Mouse (Mus musculus) retina, postnatal 1 day (tissue): Measurements from ENCODE around the gene Zfp583.
"Not testable (repeated sequence)": the region's sequence is repeated elsewhere in the genome, so short reads cannot be mapped to it uniquely, and the experiment has no call there.

Source experiments
- DNase-seq: peaks from one replicate; pipeline ENCODE4 v3.0.0-alpha.2; 2012

Zfp583 gene

DNA sequence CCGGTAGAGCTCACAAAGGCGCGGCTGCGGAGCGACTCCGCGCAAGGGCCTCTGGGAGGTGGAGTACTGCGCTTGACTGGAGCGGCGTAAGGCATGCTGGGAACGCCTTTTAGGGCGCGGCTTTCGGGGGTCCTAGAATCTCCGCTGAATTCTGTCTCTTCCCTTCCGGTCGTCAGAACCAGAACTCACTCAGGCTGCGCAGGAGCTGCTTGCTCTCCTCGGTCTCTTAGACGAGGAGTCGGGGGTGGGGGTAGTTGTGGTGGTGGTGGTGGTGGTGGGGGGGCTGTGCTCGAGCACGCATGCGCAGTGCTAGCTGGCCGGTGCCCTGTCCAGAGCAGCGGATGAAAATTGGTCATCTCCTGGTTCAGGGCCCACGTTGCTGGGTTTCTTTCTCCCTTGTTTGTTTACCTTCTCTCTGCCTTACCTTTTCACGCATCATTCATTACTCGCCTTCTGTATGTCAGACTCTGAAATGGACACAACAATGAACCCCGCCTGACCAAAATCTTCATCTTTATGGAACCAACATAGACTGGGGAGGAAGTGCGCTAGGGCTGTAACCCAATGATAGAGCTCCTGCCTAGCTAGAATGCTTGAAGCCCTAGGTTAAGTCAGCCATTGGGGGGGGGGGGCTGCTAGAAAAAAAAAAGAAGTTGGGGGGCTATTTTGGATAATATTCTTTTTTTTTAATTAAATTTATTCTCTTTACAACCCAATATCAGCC lies at the start of gene Zfp583:
Gene Zfp583, minus strand, starts transcription at position 53 of the 724 bp plus-strand sequence.
- DNase-seq = peak; percentile 94

DNA sequence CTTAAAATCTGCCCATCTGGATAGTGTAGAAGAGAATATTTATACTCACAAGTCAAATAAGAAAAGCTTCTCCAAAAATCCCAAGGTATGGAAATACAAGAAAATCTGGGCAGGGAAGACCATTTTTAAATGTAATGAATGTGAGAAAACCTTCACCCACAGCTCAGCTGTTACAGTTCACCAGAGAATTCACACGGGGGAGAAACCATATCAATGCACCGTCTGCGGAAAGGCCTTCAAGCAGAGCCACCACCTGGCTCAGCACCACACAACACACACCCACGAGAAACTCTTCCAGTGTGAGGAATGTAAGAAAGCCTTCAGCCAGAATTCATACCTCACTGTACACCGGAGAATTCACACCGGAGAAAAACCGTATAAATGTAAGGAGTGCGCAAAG lies 47.4 kb upstream of the Zfp583 start:
- no peak for DNase-seq

DNA sequence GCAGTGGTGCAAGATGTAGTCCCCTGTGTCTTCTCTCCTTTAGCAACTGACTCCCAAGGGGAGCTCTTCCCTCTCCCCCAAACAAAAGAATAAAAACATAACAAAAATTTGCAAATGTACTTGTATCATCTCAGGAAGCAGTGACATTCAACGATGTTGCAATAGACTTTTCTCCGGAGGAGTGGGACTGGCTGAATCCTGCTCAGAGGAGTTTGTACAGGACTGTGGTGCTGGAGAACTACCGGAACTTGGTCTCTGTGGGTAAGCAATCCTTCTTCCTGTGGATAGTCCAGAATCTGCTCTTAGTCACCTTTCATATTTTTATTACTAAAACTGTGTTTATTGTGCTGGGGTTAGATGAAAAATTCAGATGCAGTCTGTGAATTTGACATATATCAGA lies 41.9 kb upstream of the Zfp583 start:
- no peak for DNase-seq

DNA sequence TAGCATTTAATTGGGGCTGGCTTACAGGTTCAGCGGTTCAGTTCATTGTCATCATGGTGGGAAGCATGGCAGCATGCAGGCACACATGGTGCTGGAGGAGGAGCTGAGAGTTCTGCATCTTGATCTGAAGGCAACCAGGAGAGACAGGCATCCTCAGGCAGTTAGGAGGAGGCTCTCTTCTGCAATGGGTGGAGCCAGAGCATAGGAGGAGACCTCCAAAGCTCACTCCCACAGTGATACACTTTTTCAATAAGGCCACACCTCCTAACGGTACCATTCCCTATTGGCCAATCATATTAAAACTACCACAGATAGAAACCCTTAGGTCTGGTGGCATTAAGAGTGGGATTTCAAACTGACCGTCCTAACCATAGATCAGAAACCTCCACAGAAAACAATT lies 38.4 kb upstream of the Zfp583 start:
- DNase-seq = no peak

DNA sequence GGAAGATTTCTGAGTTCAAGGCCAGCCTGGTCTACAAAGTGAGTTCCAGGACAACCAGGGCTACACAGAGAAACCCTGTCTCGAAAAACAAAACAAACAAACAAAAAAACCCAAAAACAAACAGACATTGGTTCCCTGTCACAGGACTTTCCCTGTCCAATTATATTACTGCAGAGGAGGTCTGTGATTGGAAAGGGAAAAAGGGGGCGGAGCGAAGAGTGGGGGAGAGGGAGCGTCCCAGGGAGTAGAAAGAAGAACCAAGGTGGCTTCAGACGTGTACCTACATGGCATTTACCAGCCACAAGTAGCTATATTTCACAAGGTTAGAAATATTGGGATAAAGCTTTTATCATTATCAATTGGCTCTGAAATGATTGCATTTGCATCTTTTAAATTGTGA lies 37.1 kb upstream of the Zfp583 start:
- DNase-seq = not testable (repeated sequence)

DNA sequence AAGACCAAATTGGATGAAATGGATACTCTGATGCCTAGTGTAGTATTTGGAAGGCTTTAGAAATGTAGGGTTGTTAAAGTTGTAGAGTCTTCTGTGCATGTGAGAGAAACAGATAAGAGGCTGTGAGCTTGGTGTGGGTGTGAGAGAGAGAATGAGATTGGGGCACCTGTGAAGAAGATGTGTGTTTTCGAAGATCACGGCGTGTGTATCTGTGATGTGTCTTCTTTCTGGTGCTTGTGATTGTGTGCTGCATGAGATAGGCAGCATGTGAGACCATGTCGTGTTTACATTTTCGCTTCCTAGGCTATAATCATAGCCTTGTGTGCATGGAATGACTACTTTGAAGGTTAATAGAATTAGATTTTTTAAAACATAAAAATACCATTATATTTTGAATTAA lies 36.1 kb upstream of the Zfp583 start:
- DNase-seq = no peak

DNA sequence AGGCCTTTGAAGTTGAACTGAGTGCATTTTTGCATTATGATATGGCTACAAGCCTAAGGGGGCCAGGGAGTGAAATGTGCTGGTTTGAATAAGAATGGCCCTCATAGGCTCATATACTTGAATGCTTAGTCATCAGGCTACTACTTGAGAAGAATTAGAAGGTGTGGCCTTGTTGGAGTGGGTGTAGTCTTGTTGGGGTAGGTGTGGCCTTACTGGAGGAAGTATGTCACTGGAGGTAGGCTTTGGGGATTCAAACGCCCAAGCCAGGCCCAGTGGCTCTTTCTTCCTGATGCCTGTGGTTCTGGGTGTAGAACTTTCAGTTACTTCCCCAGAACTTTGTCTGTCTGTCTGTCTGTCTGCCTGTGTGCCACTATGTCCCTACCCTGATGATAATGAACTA lies 33.7 kb upstream of the Zfp583 start:
- peak; percentile 6 for DNase-seq

DNA sequence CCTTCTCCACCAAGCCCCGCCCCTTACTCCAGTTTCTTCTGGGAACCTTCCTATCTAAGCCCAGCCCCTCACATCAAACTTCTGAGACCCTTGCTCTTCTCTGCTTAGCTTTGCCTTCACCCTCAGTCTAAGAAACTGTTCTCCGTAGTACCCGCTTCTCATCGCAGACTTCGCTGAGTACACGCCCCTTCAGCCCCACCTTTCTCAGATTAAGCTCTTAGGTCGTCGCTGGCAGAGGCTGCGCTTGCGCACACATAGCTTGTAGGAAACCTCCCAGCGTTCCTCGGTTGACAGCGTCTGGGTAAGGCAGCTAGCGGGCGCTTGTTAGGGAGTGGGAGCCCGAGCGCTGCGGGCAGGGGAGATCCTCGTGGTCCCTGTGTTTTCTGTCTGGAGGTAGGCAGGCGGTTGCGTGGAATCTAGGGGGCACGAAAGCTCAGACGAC lies 32.0 kb upstream of the Zfp583 start, which contains the start of gene Zfp78:
Gene Zfp78, plus strand, starts transcription at position 234 of the 442 bp plus-strand sequence.
- peak; percentile 97 for DNase-seq

DNA sequence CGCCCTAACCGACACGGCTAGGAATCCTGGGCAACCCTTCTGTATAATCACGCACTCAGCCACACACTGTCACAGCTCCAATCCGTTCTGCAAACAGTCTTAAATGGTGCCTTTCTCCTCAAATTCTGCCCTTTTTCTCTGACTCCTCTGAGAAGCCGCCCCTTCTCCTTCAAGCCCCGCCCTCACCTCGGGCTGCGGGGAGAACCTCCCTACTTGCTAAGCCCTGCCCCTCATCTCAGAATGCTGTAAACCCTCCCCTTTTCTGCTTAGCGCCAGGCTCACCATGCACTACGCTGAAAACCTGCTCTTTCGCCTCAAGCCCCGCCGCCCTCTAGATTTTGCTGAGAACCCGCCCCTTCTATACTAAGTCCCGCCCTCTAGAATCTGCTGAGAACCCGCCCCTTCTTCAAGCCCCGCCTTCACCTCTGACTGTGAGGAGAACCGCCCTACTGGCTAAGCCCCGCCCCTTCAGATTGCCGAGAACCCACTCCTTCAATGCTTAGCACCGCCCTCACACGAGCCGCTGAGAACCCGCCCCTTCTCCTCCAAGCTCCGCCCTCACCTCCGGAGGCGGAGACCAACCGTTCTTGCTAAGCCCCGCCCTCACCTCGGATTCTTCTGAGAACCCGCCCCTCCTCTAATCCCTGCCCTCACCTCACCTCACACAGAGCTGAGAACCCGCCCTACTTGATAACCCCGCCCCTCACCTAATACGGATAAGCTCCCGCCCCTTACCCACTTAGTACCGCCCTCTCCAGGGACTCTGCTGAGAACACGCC lies 31.4 kb upstream of the Zfp583 start:
- DNase-seq = peak; percentile 99

DNA sequence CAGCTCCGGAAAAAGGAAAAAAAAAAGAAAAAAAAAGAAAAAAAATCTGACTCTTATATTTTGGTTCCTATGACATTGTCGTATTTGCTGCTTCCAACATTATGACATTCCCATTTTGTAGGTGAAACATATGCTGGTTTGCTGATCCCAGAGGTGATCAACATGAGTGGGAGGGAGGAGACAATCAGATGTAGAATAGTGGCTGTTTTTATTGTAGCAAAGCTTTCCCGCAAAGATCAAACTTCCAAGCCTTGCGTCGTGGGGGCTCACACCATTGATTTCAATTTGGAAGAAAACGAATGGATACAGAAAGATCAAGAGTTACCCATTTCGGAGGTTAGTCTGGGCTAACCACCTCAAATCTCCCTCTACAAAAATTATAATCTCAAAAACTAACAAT lies 30.7 kb upstream of the Zfp583 start:
- DNase-seq = no peak

DNA sequence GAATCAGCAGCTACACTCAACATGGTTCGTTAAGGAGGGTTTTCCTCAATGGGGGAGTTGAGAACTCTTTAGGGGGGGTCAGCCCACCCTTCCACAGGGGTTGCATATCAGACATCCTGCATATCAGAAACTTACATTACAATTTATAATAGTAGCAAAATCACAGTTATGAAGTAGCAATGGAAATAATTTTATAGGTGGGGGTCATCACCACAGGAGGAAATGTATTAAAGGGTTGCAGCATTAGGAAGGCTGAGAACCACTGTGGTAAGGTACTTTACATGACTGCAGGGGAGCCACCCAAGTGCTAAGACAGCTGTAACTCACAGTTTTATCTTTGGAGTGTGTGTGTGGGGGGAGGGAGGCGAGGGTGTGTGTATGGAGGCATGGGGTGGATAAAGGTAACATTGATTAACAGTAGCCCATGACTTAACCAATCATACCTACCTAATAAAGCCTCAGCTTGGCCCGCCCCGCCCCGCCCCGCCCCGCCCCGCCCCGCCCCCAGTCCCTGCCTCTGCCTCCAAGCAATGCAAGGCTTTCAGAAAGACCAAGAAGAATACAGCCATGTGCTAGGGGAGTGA lies 29.5 kb upstream of the Zfp583 start:
- no peak for DNase-seq

DNA sequence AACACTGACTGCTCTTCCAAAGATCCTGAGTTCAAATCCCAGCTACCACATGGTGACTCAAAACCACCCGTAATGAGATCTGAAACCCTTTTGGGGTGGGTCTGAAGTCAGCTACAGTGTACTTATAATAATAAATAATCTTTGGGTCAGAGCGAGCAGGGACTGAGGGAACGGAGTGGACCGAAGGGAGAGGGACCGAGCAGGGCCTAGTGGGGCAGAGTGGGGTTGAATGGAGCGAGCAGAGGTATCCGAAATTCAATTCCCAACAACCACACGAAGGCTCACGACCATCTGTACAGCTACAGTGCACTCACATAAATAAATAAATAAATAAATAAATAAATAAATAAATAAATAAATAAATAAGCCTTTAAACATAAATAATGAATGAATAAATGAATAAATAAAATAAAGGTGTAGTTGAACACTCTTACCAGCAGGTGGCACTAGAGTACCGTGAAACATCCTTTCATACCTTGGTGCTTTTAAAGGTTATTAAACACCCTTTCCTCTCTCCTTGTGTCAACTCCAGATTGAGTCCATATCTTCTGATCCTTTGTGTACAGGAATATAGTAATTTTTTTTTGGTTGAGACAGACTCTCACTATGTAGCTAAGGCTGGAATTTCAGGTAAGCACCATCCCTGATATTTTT lies 28.0 kb upstream of the Zfp583 start:
- DNase-seq = peak; percentile 81

DNA sequence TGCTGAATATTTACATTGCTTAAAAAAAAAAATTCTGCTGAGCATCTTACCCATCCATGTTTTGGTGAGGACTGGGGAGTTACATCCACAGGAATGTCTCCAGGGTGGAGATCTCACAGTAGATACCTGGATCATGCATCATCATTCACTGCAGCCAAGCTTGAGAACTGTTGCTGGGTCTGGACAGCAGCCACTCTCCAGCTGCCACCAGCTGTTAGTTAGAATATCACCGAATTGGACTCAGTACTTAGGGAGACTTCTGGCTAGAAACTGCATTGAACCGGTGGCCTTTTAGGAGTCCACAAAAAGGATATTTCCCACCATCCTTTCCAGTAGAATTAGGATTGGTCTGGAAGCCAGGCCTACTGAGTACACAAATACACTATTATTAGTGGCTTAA lies 27.0 kb upstream of the Zfp583 start:
- DNase-seq = no peak

DNA sequence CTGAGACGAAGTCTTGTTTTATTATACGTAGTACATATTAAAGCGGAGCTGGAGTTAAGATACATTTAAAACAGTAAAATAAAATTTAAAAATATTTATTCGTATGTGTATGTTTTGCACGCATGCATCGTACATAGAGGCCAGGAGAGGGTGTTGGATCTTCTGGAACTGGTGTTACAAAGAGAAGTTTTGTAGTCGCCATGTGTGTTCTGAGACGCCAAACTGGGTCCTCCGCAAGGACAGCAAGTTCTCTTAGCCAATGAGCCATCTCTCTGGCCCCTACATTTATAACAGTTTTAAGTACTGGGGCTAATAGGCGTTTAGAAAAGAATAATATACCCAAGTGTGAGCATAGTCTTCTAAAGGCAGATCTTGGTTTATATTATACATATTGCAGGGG lies 13.0 kb upstream of the Zfp583 start:
- DNase-seq = no peak

DNA sequence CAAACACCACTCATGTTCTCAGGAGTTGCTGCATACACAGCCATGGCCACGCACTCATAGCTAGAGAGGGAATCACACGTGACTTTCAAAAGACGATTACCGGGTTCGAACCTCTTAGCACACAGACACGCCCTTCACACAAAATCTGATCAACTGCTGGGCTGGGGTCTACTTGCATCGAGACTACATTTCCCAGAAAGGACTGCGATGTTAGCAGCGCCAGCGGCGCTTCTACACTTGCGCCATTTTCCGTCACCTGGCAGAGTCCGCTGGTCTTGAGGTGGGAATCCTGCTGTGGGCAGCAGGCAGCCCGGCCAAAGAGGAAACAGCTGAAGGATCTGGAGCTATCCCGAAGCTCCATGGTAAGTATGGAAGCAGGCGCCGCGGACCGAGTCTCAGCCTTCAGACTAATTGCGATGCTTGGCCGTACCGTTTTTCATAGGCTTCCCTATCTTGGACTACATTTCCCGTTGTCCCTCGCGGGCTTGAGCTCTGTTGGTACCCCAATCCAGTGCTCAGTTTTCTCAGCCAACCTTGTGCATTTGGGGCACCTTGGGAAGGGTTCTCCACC lies 12.5 kb upstream of the Zfp583 start, which contains the start of gene Gm3854:
Gene Gm3854, plus strand, starts transcription at position 259 of the 571 bp plus-strand sequence.
- DNase-seq = peak; percentile 89

DNA sequence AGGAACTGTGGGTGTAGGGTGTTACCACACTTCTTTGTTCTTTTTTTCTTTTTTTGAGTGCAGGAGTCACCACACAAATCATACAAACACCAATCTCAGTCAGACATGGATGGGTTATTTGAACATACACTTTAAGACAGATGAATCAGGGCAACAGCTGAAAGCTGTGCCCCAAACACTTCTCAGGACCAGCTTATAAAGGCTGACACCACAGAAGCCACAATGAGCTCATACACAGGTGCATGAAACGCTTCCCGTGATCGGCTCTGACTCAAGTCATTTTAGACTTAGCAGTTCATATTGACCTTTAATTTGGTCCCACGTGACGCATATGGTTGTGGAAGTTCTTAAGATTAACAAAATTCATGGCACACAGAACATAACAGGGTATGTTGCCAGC lies 8.8 kb upstream of the Zfp583 start:
- DNase-seq = no peak

DNA sequence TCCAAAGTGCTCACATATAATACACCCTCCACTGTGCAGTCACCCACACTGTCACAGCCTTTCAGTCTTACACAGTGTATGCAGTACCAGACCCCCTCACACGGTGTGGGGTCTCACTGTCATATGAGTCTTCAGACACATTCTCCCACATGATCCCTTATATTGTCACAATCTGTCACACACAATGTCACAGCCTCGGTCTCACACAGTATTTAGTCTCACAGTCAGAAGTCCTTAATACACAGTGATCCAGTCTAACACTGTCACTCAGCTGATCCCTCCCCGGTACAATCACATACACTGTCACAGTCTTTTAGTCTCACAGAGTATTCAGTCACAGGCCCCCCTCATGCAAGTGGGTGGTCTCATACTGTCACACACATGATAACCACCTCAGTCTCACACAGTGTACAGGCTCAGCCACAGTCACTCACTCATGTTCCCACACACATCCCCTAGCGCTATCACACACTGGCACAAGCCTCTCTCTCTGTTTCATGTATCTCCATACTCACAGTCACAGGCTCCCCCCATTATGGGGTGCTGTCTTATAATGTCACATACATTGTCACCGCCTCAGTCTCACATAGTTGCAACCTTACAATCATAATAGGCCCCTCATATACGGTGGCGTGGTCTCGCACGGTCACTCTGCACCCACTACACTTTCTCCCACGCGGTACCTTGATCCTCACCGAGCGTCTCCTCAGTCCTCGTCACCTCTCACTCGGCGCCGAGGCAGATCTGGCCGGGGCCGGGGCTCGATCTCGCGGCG lies 440 bp downstream of the Zfp583 start:
- peak; percentile 57 for DNase-seq

DNA sequence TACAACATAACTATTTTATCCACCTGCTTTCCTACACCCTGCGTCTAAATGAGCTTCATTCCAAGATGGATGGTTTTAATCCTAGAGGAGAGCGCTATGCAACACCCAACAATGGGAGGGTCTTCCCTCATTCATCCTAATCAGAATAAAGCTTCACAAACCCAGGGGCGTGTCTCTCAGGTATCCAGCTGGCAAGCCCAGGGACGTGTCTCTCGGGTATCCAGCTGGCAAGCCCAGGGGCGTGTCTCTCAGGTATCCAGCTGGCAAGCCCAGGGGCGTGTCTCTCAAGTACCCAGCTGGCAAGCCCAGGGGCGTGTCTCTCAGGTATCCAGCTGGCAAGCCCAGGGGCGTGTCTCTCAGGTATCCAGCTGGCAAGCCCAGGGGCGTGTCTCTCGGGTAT lies 30.3 kb downstream of the Zfp583 start:
- not testable (repeated sequence) for DNase-seq

DNA sequence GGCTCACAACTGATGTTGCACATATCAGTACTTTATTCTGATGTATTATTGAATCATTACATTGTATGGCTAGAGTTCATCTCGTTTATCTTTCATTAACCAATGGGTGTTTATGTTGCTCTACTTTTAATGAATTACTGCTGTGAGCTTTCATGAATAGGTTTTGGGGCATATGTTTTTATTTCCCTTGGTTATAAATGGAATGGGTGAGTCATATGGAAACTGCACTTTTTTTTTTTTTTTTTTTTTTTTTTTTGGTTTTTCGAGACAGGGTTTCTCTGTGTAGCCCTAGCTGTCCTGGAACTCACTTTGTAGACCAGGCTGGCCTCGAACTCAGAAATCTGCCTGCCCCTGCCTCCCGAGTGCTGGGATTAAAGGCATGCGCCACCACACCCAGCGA lies 40.0 kb downstream of the Zfp583 start:
- not testable (repeated sequence) for DNase-seq

DNA sequence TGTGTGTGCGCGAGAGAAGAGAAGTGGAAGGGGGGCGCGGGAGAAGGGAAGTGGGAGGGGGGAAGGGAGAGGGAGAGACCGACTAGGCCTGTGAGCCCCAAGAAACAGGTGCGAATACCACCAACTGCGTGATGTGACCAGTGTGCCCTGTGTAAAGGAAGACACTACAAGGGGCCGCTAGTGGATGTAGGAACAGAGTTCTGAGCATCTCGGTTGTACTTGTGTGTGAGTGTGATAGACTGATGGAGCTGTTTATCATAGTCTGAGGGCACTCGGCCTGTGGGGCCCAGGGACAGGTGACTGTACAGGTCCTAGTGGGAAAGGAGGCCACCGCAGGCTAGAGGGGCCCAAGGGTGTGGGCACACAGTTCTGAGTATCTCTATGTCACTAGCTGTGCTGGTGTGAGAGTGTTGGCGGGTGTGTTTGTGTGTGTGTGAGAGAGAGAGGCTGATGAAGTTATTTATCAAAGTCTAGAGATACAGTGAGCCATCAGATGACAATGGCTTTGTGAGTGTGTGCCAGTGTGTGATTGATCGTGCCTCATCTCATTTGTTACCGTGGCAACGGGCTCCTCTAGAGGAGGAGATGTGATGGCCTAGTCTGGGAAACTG lies 44.1 kb downstream of the Zfp583 start:
- DNase-seq = peak; percentile 48

DNA sequence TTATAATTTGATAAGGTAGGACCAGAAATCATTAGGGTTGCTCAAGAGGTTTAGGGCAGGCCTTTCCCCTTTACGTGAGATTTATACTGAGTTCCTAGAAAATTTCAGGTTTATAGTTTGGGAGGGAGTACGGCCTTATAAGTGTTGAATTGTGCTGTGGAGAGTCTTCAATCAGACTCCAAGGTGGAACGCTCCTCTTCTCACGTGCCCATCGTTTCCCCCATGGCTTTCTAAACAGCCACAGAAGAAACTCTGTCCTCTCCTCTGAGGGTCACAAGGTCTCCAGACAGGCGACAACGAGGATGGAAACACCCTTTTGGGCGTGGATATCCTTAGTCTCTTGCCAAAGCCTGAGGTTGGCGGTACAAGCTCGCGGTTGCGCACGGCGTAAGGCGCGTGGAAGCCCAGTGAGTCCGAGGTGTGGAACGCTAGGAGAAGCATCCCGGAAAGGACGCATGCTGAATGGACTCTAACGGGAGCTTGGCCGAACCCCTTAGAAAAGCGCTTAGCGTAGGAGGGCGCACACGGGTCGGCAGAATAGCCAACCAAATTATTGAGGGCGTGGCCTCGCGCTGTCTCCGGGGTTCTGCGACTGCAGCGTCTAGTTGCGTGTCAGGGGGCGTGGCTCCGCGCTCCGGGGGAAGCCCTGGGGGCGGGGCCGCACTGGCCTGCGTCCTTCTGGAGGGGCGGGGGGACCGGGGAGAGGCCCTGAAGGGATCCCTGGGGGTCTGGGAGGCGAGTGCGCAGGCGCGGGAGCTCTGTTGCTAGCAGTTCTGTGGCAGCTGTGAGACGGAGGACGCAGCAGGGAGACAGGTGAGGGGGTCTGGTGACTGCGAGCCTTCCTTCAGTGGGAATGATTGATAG lies 45.0 kb downstream of the Zfp583 start, which contains the start of gene Zfp667:
Gene Zfp667, plus strand, starts transcription at position 738 of the 864 bp plus-strand sequence.
- DNase-seq = peak; percentile 98
